22 mouse cellular contexts compared by ENCODE assay signal in genomic region chr12:84900317-84900716, GRCm38 (mm10).
"Had no signal": no experiment of that assay in that cellular context is flagged by ENCODE, and none has a peak within 500 bp of the region (broad histone marks: within the 10 kb centered on the region; RNA-seq: fewer than 3 reads in every experiment).

No protein-coding gene starts in this region.

- DNase-seq: heart, postnatal 10 days; heart, postnatal 14 days; heart, postnatal 36 days; heart, postnatal 4 days; kidney, adult 11 months; kidney, adult 18-20 months; kidney, adult 2 months; kidney, adult 8-10 months; kidney, adult 9 months; kidney, postnatal 10 days; kidney, postnatal 14 days; kidney, postnatal 25 days; kidney, postnatal 36 days; kidney, postnatal 4 days; layer of hippocampus, adult 9-11 months; layer of hippocampus, postnatal 36 days had no signal

- ATAC-seq: hindbrain, embryonic 16.5 days; hindbrain, postnatal 0 days; inflammation-experienced regulatory T-cells, adult 6 months; intestine, embryonic 15.5 days; intestine, embryonic 16.5 days; intestine, postnatal 0 days had no signal
